Mouse (Mus musculus) hindbrain, embryonic 14.5 days (tissue): ENCODE data around the gene Mfge8. TPM values are rescaled to one million over a fixed set of nuclear protein-coding genes. Genes with fewer than 3 reads are reported as not detected.

ENCODE experiments used
- ATAC-seq: fragments of 200-750 bp; cut with Nextera tagmentation; 2 replicates; pipeline ENCODE4 v1.8.0; 2017; ENCODE audit warnings: moderate number of reproducible peaks, mild to moderate bottlenecking, moderate TSS enrichment, moderate library complexity; ENCODE audit not compliant: low FRiP score
- DNase-seq: peaks from one replicate; pipeline ENCODE4 v3.0.0-alpha.2; 2015; ENCODE audit warnings: low spot score
- H3K27ac ChIP-seq: fragments of 300-500 bp; sonication (generic); 2 replicates; pipeline ENCODE4 v1.5.1; 2014; ENCODE audit warnings: mild to moderate bottlenecking, moderate library complexity
- H3K27me3 ChIP-seq: fragments of 300-500 bp; sonication (generic); 2 replicates; pipeline ENCODE4 v1.6.1; 2014; ENCODE audit warnings: mild to moderate bottlenecking, low read length, mixed read lengths; ENCODE audit not compliant: control insufficient read depth, insufficient read depth
- H3K36me3 ChIP-seq: fragments of 300-500 bp; sonication (generic); replicated peaks from 2 replicates; pipeline ENCODE4 v1.6.1; 2014; ENCODE audit not compliant: control insufficient read depth, insufficient read depth
- H3K4me1 ChIP-seq: fragments of 300-500 bp; sonication (generic); replicated peaks from 2 replicates; pipeline ENCODE4 v1.6.1; 2014; ENCODE audit warnings: antibody characterized with exemption, low read length, mixed read lengths; ENCODE audit not compliant: control insufficient read depth, insufficient read depth
- H3K4me2 ChIP-seq: fragments of 300-500 bp; sonication (generic); replicated peaks from 2 replicates; pipeline ENCODE4 v1.6.1; 2014; ENCODE audit warnings: mild to moderate bottlenecking, moderate library complexity
- H3K4me3 ChIP-seq: fragments of 300-500 bp; sonication (generic); replicated peaks from 2 replicates; pipeline ENCODE4 v1.5.1; 2014; ENCODE audit warnings: mild to moderate bottlenecking, low read length
- H3K9ac ChIP-seq: fragments of 300-500 bp; sonication (generic); 2 replicates; pipeline ENCODE4 v1.6.1; 2014
- H3K9me3 ChIP-seq: fragments of 300-500 bp; sonication (generic); 2 replicates; pipeline ENCODE4 v1.6.1; 2016; ENCODE audit warnings: low read length; ENCODE audit not compliant: control insufficient read depth
- WGBS: fragments of 180-500 bp; shearing (Covaris S2); extraction: QIAGEN DNeasy Blood & Tissue Kit; methylation state at CpG from one replicate; pipeline ENCODE4 v1.1.7; 2014; 5-methylcytosine and 5-hydroxymethylcytosine counted together
- polyA plus RNA-seq: library from polyadenylated mRNA; unstranded; fragments of >200 nt; fragmentation: Nextera tagmentation; extraction: Ambion mirVana; gene quantifications from 2 replicates; pipeline ENCODE4 v1.2.1, GENCODE M21; 2014

Mfge8 gene
- polyA plus RNA-seq, 1 experiment from 2014 or later: 183 TPM

- no peaks in the 10 kb centered on the region for H3K4me1 ChIP-seq
- H3K9me3 ChIP-seq: no peaks in the 10 kb centered on the region
- ATAC-seq (no peak), DNase-seq (no peak)
- no peak overlapping the region for H3K9ac ChIP-seq
- H3K4me2 ChIP-seq: no peak overlapping the region
- H3K36me3 ChIP-seq: no peaks in the 10 kb centered on the region
- no peak overlapping the region for H3K4me3 ChIP-seq
- 91% methylated on average over 1 of the region's 1 CpGs for WGBS
- no peak overlapping the region for H3K27ac ChIP-seq
- H3K27me3 ChIP-seq: no peaks in the 10 kb centered on the region
Observed at GRCm38 (mm10) chr7:79171782-79172181, 22.9 kb upstream of the Mfge8 start.

DNA sequence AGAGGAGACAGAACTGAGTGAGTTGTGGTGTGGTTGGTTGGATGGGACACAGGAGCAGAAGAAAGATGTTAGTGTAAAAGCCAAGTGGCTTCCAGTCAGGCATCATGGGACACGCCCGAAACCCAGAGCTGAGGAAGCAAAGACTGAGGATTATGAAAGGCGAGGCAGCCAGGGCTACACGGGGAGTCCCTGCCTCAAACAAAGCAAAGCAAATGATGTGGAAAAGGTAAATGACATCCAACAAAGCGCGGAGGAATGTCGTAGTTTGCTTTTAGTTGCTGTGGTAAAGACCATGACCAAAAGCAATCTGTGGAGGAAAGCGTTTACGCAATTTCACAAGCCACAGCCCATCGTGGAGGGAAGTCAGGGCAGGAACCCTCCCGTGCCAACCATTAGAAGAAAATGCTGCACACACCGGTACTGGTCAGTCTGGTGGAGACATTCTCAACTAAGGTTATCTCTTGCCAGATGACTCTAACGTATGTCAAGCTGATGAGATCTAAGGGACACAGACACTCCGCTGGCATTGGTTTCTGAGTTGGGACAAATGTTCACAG is 18.2 kb upstream of the Mfge8 start:
- no peak overlapping the region for H3K4me2 ChIP-seq
- H3K9me3 ChIP-seq: peaks cover 4% of the 10 kb centered on the region; the same call in 1 of the 2 replicates
- WGBS: 31% methylated on average over 14 of the region's 14 CpGs
- no peaks in the 10 kb centered on the region for H3K27me3 ChIP-seq
- no peak overlapping the region for H3K9ac ChIP-seq
- DNase-seq: no peak
- ATAC-seq: no peak
- no peaks in the 10 kb centered on the region for H3K36me3 ChIP-seq
- no peaks in the 10 kb centered on the region for H3K4me1 ChIP-seq
- no peak overlapping the region for H3K27ac ChIP-seq
- H3K4me3 ChIP-seq: no peak overlapping the region

DNA sequence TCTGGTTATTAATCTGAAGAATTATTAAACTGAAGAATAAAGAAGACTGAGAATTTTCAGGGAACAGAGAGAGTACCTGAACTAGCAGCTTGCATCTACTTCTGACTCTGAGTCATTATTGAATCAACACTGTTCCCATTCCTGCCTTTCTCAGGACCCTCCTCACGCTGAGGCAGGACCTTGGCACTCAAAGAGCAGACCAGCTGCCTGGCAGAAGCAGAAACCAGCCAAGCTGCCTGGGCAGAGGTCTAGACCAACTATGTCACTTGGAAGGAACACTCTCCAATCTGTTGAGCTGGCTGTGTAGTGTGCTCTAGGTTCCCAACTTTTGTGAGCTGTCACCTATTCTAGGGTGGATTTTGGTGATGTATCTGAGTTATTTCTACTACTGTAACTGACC is 10.5 kb upstream of the Mfge8 start:
- WGBS: 62% methylated on average over 1 of the region's 1 CpGs
- ATAC-seq: no peak
- no peak for DNase-seq

GRCm38 (mm10) chr7:79149522-79149921 is 662 bp upstream of the Mfge8 start:
- DNase-seq (no peak), ATAC-seq (no peak)
- 0 out of 2 replicates have a peak, but pooled peaks cover 5% of the 10 kb centered on the region for H3K36me3 ChIP-seq
- 74% methylated on average over 6 of the region's 6 CpGs for WGBS
- H3K4me2 ChIP-seq: peak overlapping the region; percentile 66
- no peak overlapping the region for H3K9ac ChIP-seq
- H3K9me3 ChIP-seq: no peaks in the 10 kb centered on the region
- H3K27ac ChIP-seq: no peak overlapping the region
- H3K4me1 ChIP-seq: peaks cover 14% of the 10 kb centered on the region
- H3K4me3 ChIP-seq: no peak overlapping the region
- peaks cover 9% of the 10 kb centered on the region; the same call in 1 of the 2 replicates for H3K27me3 ChIP-seq

More for the DNA sequence above, 10.5 kb upstream of the Mfge8 start:
- H3K4me1 ChIP-seq: no peaks in the 10 kb centered on the region
- no peak overlapping the region for H3K9ac ChIP-seq
- H3K4me2 ChIP-seq: no peak overlapping the region
- H3K4me3 ChIP-seq: no peak overlapping the region
- no peaks in the 10 kb centered on the region for H3K36me3 ChIP-seq
- H3K27ac ChIP-seq: no peak overlapping the region
- peaks cover 6% of the 10 kb centered on the region; the same call in 1 of the 2 replicates for H3K9me3 ChIP-seq
- H3K27me3 ChIP-seq: no peaks in the 10 kb centered on the region

GRCm38 (mm10) chr7:79147931-79148653 is 768 bp downstream of the Mfge8 start:
- Histone ChIP-seq H3K27me3 (peaks cover 9% of the 10 kb centered on the region; the same call in 1 of the 2 replicates), H3K4me3 (peak overlapping the region; percentile 41), H3K36me3 (0 out of 2 replicates have a peak, but pooled peaks cover 5% of the 10 kb centered on the region), H3K27ac (no peak overlapping the region), H3K4me2 (peak overlapping the region; percentile 66), H3K9me3 (no peaks in the 10 kb centered on the region), H3K9ac (peak overlapping the region; percentile 32), H3K4me1 (peaks cover 14% of the 10 kb centered on the region)
- DNase-seq: no peak
- WGBS: under 1% methylated on average over 20 of the region's 20 CpGs
- 0 out of 2 replicates have a peak, but pooled peaks have one; percentile 9 for ATAC-seq

DNA sequence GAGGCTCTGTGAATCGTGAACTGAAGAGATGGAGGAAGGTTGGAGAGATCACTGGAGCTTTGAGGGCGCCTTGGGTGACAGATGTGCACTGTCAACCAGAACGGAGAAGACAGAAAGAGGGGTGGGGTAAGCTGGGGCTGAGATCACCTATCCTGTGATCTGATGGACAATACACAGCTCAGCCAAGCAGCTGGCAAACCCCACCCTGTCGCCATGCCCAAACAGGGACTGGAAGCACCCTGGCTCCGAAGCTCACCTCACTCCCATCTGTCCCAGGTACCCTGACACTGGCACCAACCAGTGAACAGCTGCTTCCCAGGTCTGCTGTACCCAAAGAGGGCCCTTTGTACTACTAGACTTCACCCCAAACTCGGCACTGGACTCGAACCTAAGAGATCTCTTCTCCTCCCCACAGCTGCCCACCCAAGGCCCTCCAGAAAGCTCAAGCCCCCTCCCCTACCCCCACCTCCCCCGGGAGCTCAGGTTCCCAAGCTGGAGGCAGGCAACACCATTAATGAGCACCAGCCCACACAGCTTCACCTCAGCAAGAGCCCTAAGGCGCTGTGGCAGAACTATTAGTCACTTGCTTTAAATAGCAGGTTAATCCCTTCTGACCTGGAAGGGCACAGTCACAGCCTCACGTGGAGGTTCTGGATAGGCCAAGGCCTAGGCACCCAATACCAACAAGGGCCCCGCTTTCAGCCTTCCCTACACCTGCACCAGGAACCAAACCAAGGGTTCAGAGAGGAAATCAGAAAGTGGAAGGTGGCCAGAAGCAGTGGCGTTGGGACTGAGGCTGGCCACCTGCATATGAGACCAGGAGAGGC is 1.6 kb downstream of the Mfge8 start:
- Histone ChIP-seq H3K4me2 (peak overlapping the region; percentile 66), H3K27ac (no peak overlapping the region), H3K27me3 (peaks cover 9% of the 10 kb centered on the region; the same call in 1 of the 2 replicates), H3K4me3 (peak overlapping the region; percentile 41; the same call in 1 of the 2 replicates), H3K36me3 (0 out of 2 replicates have a peak, but pooled peaks cover 5% of the 10 kb centered on the region), H3K9ac (no peak overlapping the region; the same call in 1 of the 2 replicates), H3K9me3 (no peaks in the 10 kb centered on the region), H3K4me1 (peaks cover 14% of the 10 kb centered on the region)
- WGBS: 60% methylated on average over 12 of the region's 12 CpGs
- DNase-seq (no peak), ATAC-seq (no peak)

GRCm38 (mm10) chr7:79140897-79141296 is 8.0 kb downstream of the Mfge8 start:
- no peak overlapping the region for H3K4me3 ChIP-seq
- ATAC-seq: peak; percentile 61; the same call in 1 of the 2 replicates

GRCm38 (mm10) chr7:79139891-79140591 is 8.8 kb downstream of the Mfge8 start:
- DNase-seq (no peak), ATAC-seq (no peak)
- H3K4me1 ChIP-seq: no peaks in the 10 kb centered on the region
- H3K4me2 ChIP-seq: no peak overlapping the region
- no peaks in the 10 kb centered on the region for H3K9me3 ChIP-seq
- H3K4me3 ChIP-seq: no peak overlapping the region
- no peak overlapping the region for H3K9ac ChIP-seq
- H3K36me3 ChIP-seq: 0 out of 2 replicates have a peak, but pooled peaks cover 2% of the 10 kb centered on the region
- 55% methylated on average over 4 of the region's 4 CpGs for WGBS
- no peaks in the 10 kb centered on the region for H3K27me3 ChIP-seq
- no peak overlapping the region for H3K27ac ChIP-seq

More at GRCm38 (mm10) chr7:79140897-79141296, 8.0 kb downstream of the Mfge8 start:
- Histone ChIP-seq H3K4me2 (no peak overlapping the region), H3K27ac (no peak overlapping the region), H3K4me1 (no peaks in the 10 kb centered on the region), H3K9ac (no peak overlapping the region), H3K27me3 (no peaks in the 10 kb centered on the region), H3K36me3 (0 out of 2 replicates have a peak, but pooled peaks cover 5% of the 10 kb centered on the region), H3K9me3 (no peaks in the 10 kb centered on the region)
- WGBS: 38% methylated on average over 8 of the region's 8 CpGs
- DNase-seq: peak; percentile 93
